Mouse (Mus musculus) embryonic facial prominence, embryonic 13.5 days (tissue): ENCODE results near the gene Rasal2. TPM values are rescaled to one million over a fixed set of nuclear protein-coding genes. Genes with fewer than 3 reads are reported as not detected.

ENCODE experiments used
- ATAC-seq: fragments of 200-750 bp; cut with Nextera tagmentation; 2 replicates; pipeline ENCODE4 v1.8.0; 2017; ENCODE audit warnings: low read depth; ENCODE audit not compliant: insufficient number of reproducible peaks, insufficient read depth, low FRiP score, low TSS enrichment
- H3K27ac ChIP-seq: fragments of 300-500 bp; sonication (generic); 2 replicates; pipeline ENCODE4 v1.5.1; 2015; ENCODE audit warnings: moderate library complexity, mild to moderate bottlenecking, inconsistent platforms
- H3K27me3 ChIP-seq: fragments of 300-500 bp; sonication (generic); 2 replicates; pipeline ENCODE4 v1.6.1; 2015; ENCODE audit warnings: mild to moderate bottlenecking, inconsistent platforms
- H3K36me3 ChIP-seq: fragments of 300-500 bp; sonication (generic); 2 replicates; pipeline ENCODE4 v1.6.1; 2015; ENCODE audit warnings: mild to moderate bottlenecking, inconsistent platforms
- H3K4me1 ChIP-seq: fragments of 300-500 bp; sonication (generic); 2 replicates; pipeline ENCODE4 v1.6.1; 2015; ENCODE audit warnings: inconsistent platforms
- H3K4me2 ChIP-seq: fragments of 300-500 bp; sonication (generic); 2 replicates; pipeline ENCODE4 v1.6.1; 2015; ENCODE audit warnings: moderate library complexity, mild to moderate bottlenecking, inconsistent platforms
- H3K4me3 ChIP-seq: fragments of 300-500 bp; sonication (generic); 2 replicates; pipeline ENCODE4 v1.5.1; 2015; ENCODE audit warnings: mild to moderate bottlenecking, inconsistent platforms
- H3K9ac ChIP-seq: fragments of 300-500 bp; sonication (generic); 2 replicates; pipeline ENCODE4 v1.6.1; 2015; ENCODE audit warnings: mild to moderate bottlenecking, inconsistent platforms
- H3K9me3 ChIP-seq: fragments of 300-500 bp; sonication (generic); 2 replicates; pipeline ENCODE4 v1.6.1; 2016; ENCODE audit warnings: inconsistent platforms
- WGBS: fragments of 180-500 bp; shearing (Covaris S2); methylation state at CpG from one replicate; pipeline ENCODE4 v1.1.7; 2015; ENCODE audit warnings: mixed read lengths; 5-methylcytosine and 5-hydroxymethylcytosine counted together
- polyA plus RNA-seq: library from polyadenylated mRNA; unstranded; fragments of >200 nt; fragmentation: Nextera tagmentation; extraction: Ambion mirVana; gene quantifications from 2 replicates; pipeline ENCODE4 v1.2.1, GENCODE M21; 2015

Rasal2 gene
- polyA plus RNA-seq, 1 experiment from 2014 or later, result 9.9 TPM

- ATAC-seq, result peak; percentile 83
- no peaks in the 10 kb centered on the region for H3K9me3 ChIP-seq
- no peaks in the 10 kb centered on the region for H3K27me3 ChIP-seq
- under 1% methylated on average over 61 of the region's 85 CpGs for WGBS
- H3K4me2 ChIP-seq, result peak overlapping the region; percentile 88
- peak overlapping the region; percentile 92 for H3K27ac ChIP-seq
- peak overlapping the region; percentile 93 for H3K4me3 ChIP-seq
- H3K36me3 ChIP-seq, result no peaks in the 10 kb centered on the region
- peaks cover 10% of the 10 kb centered on the region for H3K4me1 ChIP-seq
- H3K9ac ChIP-seq, result peak overlapping the region; percentile 85
Observed at GRCm38 (mm10) chr1:157411711-157412380, 549 bp downstream of the Rasal2 start.

- H3K4me1 ChIP-seq, result peaks cover 10% of the 10 kb centered on the region
- WGBS, result 0% methylated on average over 4 of the region's 4 CpGs
- peak overlapping the region; percentile 93 for H3K4me3 ChIP-seq
- peak overlapping the region; percentile 88 for H3K4me2 ChIP-seq
- no peaks in the 10 kb centered on the region for H3K9me3 ChIP-seq
- peak overlapping the region; percentile 92; the same call in 1 of the 2 replicates for H3K27ac ChIP-seq
- no peaks in the 10 kb centered on the region for H3K27me3 ChIP-seq
- peak overlapping the region; percentile 85 for H3K9ac ChIP-seq
- no peak for ATAC-seq
- H3K36me3 ChIP-seq, result no peaks in the 10 kb centered on the region
Observed at GRCm38 (mm10) chr1:157411341-157411710, 1.1 kb downstream of the Rasal2 start.

GRCm38 (mm10) chr1:157410937-157411336 lies 1.5 kb downstream of the Rasal2 start:
- Histone ChIP-seq H3K36me3 (no peaks in the 10 kb centered on the region), H3K4me1 (peaks cover 10% of the 10 kb centered on the region), H3K9me3 (no peaks in the 10 kb centered on the region), H3K27ac (no peak overlapping the region), H3K27me3 (no peaks in the 10 kb centered on the region), H3K9ac (peak overlapping the region; percentile 85), H3K4me3 (peak overlapping the region; percentile 93), H3K4me2 (peak overlapping the region; percentile 88)
- no peak for ATAC-seq
- WGBS, result 6% methylated on average over 8 of the region's 8 CpGs

- no peak for ATAC-seq
- H3K4me3 ChIP-seq, result no peak overlapping the region
- peaks cover 10% of the 10 kb centered on the region for H3K4me1 ChIP-seq
Observed at GRCm38 (mm10) chr1:157409648-157410047, 2.7 kb downstream of the Rasal2 start.

GRCm38 (mm10) chr1:157388027-157388426 lies 24.4 kb downstream of the Rasal2 start:
- Histone ChIP-seq H3K4me2 (no peak overlapping the region), H3K36me3 (no peaks in the 10 kb centered on the region), H3K9ac (no peak overlapping the region), H3K4me3 (no peak overlapping the region), H3K27ac (no peak overlapping the region), H3K9me3 (no peaks in the 10 kb centered on the region), H3K4me1 (no peaks in the 10 kb centered on the region), H3K27me3 (no peaks in the 10 kb centered on the region)
- WGBS, result 68% methylated on average over 4 of the region's 4 CpGs
- no peak for ATAC-seq

More at GRCm38 (mm10) chr1:157409648-157410047, 2.7 kb downstream of the Rasal2 start:
- Histone ChIP-seq H3K4me2 (no peak overlapping the region), H3K27ac (no peak overlapping the region), H3K9ac (no peak overlapping the region), H3K27me3 (no peaks in the 10 kb centered on the region), H3K36me3 (no peaks in the 10 kb centered on the region), H3K9me3 (no peaks in the 10 kb centered on the region)
- 79% methylated on average over 2 of the region's 2 CpGs for WGBS

GRCm38 (mm10) chr1:157380694-157381093 lies 31.7 kb downstream of the Rasal2 start:
- ATAC-seq, result no peak
- Histone ChIP-seq H3K36me3 (no peaks in the 10 kb centered on the region), H3K4me3 (no peak overlapping the region), H3K27me3 (no peaks in the 10 kb centered on the region), H3K9me3 (no peaks in the 10 kb centered on the region), H3K4me1 (no peaks in the 10 kb centered on the region), H3K27ac (no peak overlapping the region), H3K4me2 (no peak overlapping the region), H3K9ac (no peak overlapping the region)
- WGBS, result 27% methylated on average over 2 of the region's 2 CpGs

GRCm38 (mm10) chr1:157370397-157370796 lies 42.0 kb downstream of the Rasal2 start:
- H3K4me2 ChIP-seq, result no peak overlapping the region
- no peak overlapping the region for H3K4me3 ChIP-seq
- H3K4me1 ChIP-seq, result no peaks in the 10 kb centered on the region
- H3K27me3 ChIP-seq, result no peaks in the 10 kb centered on the region
- ATAC-seq, result no peak
- H3K36me3 ChIP-seq, result no peaks in the 10 kb centered on the region
- WGBS, result 86% methylated on average over 2 of the region's 2 CpGs
- H3K9ac ChIP-seq, result no peak overlapping the region
- no peaks in the 10 kb centered on the region for H3K9me3 ChIP-seq
- no peak overlapping the region for H3K27ac ChIP-seq

- Histone ChIP-seq H3K27me3 (no peaks in the 10 kb centered on the region), H3K36me3 (no peaks in the 10 kb centered on the region), H3K4me2 (no peak overlapping the region), H3K9me3 (no peaks in the 10 kb centered on the region), H3K4me3 (no peak overlapping the region), H3K4me1 (no peaks in the 10 kb centered on the region), H3K9ac (no peak overlapping the region), H3K27ac (no peak overlapping the region)
- 87% methylated on average over 5 of the region's 5 CpGs for WGBS
- no peak for ATAC-seq
Observed at GRCm38 (mm10) chr1:157368316-157368715, 44.1 kb downstream of the Rasal2 start.

- H3K27me3 ChIP-seq, result no peaks in the 10 kb centered on the region
- H3K9me3 ChIP-seq, result no peaks in the 10 kb centered on the region
- H3K27ac ChIP-seq, result no peak overlapping the region
- WGBS, result 59% methylated on average over 1 of the region's 1 CpGs
- no peak for ATAC-seq
- H3K4me2 ChIP-seq, result no peak overlapping the region
- H3K9ac ChIP-seq, result no peak overlapping the region
- H3K4me1 ChIP-seq, result no peaks in the 10 kb centered on the region
- H3K36me3 ChIP-seq, result no peaks in the 10 kb centered on the region
- H3K4me3 ChIP-seq, result no peak overlapping the region
Observed at GRCm38 (mm10) chr1:157346661-157347060, 65.7 kb downstream of the Rasal2 start.

- Histone ChIP-seq H3K4me3 (no peak overlapping the region), H3K4me1 (no peaks in the 10 kb centered on the region), H3K9me3 (no peaks in the 10 kb centered on the region), H3K36me3 (no peaks in the 10 kb centered on the region), H3K9ac (no peak overlapping the region), H3K4me2 (no peak overlapping the region), H3K27me3 (no peaks in the 10 kb centered on the region), H3K27ac (no peak overlapping the region)
- ATAC-seq, result no peak
Observed at GRCm38 (mm10) chr1:157343519-157343918, 68.9 kb downstream of the Rasal2 start.

- no peaks in the 10 kb centered on the region for H3K27me3 ChIP-seq
- H3K9me3 ChIP-seq, result no peaks in the 10 kb centered on the region
- no peak overlapping the region for H3K27ac ChIP-seq
- H3K9ac ChIP-seq, result no peak overlapping the region
- H3K36me3 ChIP-seq, result no peaks in the 10 kb centered on the region
- H3K4me2 ChIP-seq, result no peak overlapping the region
- no peaks in the 10 kb centered on the region for H3K4me1 ChIP-seq
- no peak overlapping the region for H3K4me3 ChIP-seq
- ATAC-seq, result no peak
- WGBS, result 61% methylated on average over 3 of the region's 3 CpGs
Observed at GRCm38 (mm10) chr1:157334834-157335233, 77.6 kb downstream of the Rasal2 start.

- H3K27ac ChIP-seq, result no peak overlapping the region
- H3K9ac ChIP-seq, result no peak overlapping the region
- no peaks in the 10 kb centered on the region for H3K27me3 ChIP-seq
- H3K36me3 ChIP-seq, result no peaks in the 10 kb centered on the region
- no peak overlapping the region for H3K4me2 ChIP-seq
- H3K9me3 ChIP-seq, result no peaks in the 10 kb centered on the region
- ATAC-seq, result no peak
- H3K4me3 ChIP-seq, result no peak overlapping the region
- no peaks in the 10 kb centered on the region for H3K4me1 ChIP-seq
Observed at GRCm38 (mm10) chr1:157328068-157328467, 84.3 kb downstream of the Rasal2 start.
